Mouse (Mus musculus) kidney, adult 2 months (tissue): ENCODE measurements around the gene Rgs1.

Experiments used
- CTCF ChIP-seq: fragments of 200-500 bp; conservative IDR thresholded peaks from 2 replicates; pipeline ENCODE4 v1.5.1; 2011; ENCODE audit warnings: low read depth, mild to moderate bottlenecking, control low read depth, low read length, moderate library complexity, mixed read lengths; ENCODE audit not compliant: insufficient read depth, insufficient read length
- POLR2A ChIP-seq: fragments of 200-500 bp; IDR thresholded peaks from one replicate; pipeline ENCODE4 v1.6.1; 2011; ENCODE audit warnings: low read depth, low read length, control low read depth

DNA sequence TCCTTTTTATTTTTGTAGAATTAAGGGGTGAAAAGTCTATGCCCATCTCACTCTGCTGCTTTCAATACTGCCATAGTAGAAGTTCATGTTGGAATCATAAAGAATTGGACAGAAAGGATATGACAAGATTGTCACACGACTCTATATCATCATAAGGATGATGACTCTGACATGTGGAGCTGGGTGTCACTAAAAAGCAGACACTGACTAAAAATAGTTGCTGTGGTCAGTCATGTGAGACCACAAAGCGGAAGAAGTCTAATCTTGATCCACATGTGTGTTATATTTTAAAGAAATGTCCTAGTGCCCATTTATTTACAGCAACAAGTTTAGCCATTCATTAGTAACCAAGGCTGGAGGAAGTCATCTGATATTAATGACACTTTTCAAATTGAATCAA lies 48.5 kb downstream of the Rgs1 start:
- TF ChIP-seq CTCF (no peak), POLR2A (no peak)
